Mouse (Mus musculus): Measurements from ENCODE around the gene Ncdn. TPM values are rescaled to one million over a fixed set of nuclear protein-coding genes. Genes with fewer than 3 reads are reported as not detected.

Ncdn gene
- 5.3 TPM for polyA plus RNA-seq (2015; fragmentation: Illumina TruSeq; extraction: RNeasy Lipid Tissue Mini Kit (QIAGEN cat#74804); ENCODE audit: insufficient read depth, low read depth, low replicate concordance)

DNA sequence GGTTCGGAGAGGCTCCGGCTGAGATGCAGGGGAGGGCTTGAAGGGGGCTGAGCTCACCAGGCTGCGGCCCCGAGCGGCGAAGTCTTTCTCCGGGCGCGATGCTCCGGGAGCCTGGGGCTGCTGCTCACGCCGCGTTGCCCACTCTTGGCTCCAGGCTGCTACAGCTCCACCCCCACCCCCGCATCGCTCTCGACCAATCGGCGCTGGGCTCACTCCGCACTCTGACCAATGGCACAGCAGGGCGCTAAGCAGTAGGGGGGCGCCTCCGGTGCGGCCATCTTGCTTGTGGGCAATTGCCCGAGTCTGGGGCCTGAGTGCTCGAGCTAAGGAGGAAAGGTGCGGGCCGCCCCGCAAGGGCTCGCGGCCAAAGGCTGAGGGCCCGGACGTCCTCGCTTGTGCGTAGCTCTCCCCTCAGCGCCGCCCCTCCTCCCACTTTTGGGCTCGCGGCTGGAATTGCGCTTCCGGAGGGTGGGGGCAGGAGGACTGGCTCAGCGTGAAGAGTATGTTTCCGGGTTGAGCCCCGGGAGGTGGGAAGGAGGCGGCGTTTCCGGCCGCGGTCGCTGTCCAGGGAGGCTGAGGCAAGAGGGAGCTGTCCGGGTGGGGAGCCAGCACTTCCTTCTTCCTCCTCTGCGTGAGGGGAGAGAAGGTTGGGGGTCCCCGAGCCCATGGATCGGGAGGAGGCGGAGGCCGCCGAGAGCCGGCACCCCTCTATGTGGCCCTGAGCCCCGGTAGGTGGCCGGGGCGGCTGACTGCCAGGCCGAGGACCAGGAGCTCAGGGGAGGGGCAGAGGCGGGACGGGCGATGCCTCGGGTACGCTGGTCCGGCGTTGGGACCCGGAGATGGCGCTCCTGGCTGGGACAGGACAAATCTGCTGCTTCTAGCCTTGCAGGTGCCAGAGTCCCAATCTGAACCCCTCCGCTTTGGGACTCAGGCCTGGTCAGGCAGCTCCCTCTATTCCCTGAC is at the start of gene Ncdn, which contains the start of gene AU040320:
Gene Ncdn, minus strand, starts transcription at position 171 of the 963 bp plus-strand sequence.
Gene AU040320, plus strand, starts transcription at position 277 of the 963 bp plus-strand sequence.

DNA sequence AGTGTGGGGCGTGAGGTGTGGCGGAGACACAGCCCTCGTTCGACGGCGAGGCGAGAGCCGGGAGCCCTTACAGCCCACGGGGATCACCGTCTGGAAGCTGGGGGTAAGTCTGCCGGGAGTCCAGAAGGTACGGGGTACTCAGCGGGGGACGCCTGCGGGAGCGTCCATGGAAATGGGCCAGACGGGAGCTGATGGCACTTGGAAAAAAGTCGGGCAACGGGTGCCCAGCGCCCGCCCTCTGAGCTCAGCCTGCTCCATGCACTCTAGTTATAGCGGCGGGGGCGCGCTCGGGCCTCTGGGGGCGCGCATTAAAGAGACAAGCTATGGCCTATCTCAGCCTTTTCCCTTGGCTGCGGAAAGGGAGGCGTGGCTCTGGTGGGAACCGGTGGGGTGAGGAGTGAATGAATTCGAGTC is 17.2 kb downstream of the Ncdn start, which contains the start of gene Tfap2e:
Gene Tfap2e, minus strand, starts transcription at position 240 of the 414 bp plus-strand sequence.

Other genes with a start within 250 kb of the Ncdn start
- 1.5 TPM for gene Ago4, start 220.0 kb downstream of the Ncdn start, polyA plus RNA-seq (2015; fragmentation: Illumina TruSeq; extraction: RNeasy Lipid Tissue Mini Kit (QIAGEN cat#74804); ENCODE audit: insufficient read depth, low read depth, low replicate concordance)
- 0.26 TPM for gene Clspn, start 196.5 kb downstream of the Ncdn start, polyA plus RNA-seq (2015; fragmentation: Illumina TruSeq; extraction: RNeasy Lipid Tissue Mini Kit (QIAGEN cat#74804); ENCODE audit: insufficient read depth, low read depth, low replicate concordance)
- gene 5730409E04Rik, start 143.6 kb downstream of the Ncdn start, polyA plus RNA-seq (2015; fragmentation: Illumina TruSeq; extraction: RNeasy Lipid Tissue Mini Kit (QIAGEN cat#74804); ENCODE audit: insufficient read depth, low read depth, low replicate concordance) = 2.9 TPM
- gene Psmb2, start 75.8 kb downstream of the Ncdn start, polyA plus RNA-seq (2015; fragmentation: Illumina TruSeq; extraction: RNeasy Lipid Tissue Mini Kit (QIAGEN cat#74804); ENCODE audit: insufficient read depth, low read depth, low replicate concordance) = 26.3 TPM
- not detected for gene Tfap2e, start 17.2 kb downstream of the Ncdn start, polyA plus RNA-seq (2015; fragmentation: Illumina TruSeq; extraction: RNeasy Lipid Tissue Mini Kit (QIAGEN cat#74804); ENCODE audit: insufficient read depth, low read depth, low replicate concordance)
- gene AU040320, start 106 bp upstream of the Ncdn start, polyA plus RNA-seq (2015; fragmentation: Illumina TruSeq; extraction: RNeasy Lipid Tissue Mini Kit (QIAGEN cat#74804); ENCODE audit: insufficient read depth, low read depth, low replicate concordance) = 9.8 TPM
- 3.5 TPM for gene Zmym4, start 214.7 kb upstream of the Ncdn start, polyA plus RNA-seq (2015; fragmentation: Illumina TruSeq; extraction: RNeasy Lipid Tissue Mini Kit (QIAGEN cat#74804); ENCODE audit: insufficient read depth, low read depth, low replicate concordance)